Mouse (Mus musculus) cortical plate, adult 2 months (tissue): Measurements from ENCODE around the gene Zfp583.

Experiments
- CTCF ChIP-seq: fragments of 200-500 bp; IDR thresholded peaks from 2 replicates; pipeline ENCODE4 v1.5.1; 2011; ENCODE audit warnings: mild to moderate bottlenecking, control low read depth, low read length; ENCODE audit not compliant: insufficient read depth; ENCODE audit errors: extremely low read depth
- POLR2A ChIP-seq: fragments of 200-500 bp; IDR thresholded peaks from 2 replicates; pipeline ENCODE4 v1.6.1; 2011; ENCODE audit warnings: mild to moderate bottlenecking, low read length, control low read depth; ENCODE audit not compliant: insufficient read depth; ENCODE audit errors: extremely low read depth

- no peak for TF ChIP-seq CTCF
- TF ChIP-seq POLR2A, result no peak
These were observed 53.2 kb downstream of the Zfp583 start for GRCm38 (mm10) chr7:6277906-6278305.
